Mouse (Mus musculus): ENCODE measurements around the gene 2900011O08Rik. TPM values are rescaled to one million over a fixed set of nuclear protein-coding genes. Genes with fewer than 3 reads are reported as not detected.

The 2900011O08Rik gene
- polyA plus RNA-seq, 1 experiment = 162 TPM

- Histone ChIP-seq H3K27me3 (ENCODE audit: control insufficient read depth, insufficient read depth, low read length) (no peaks in the 10 kb centered on the region), H3K27ac (ENCODE audit: insufficient read depth, low read length) (no peak overlapping the region), H3K4me3 (replicated peaks; ENCODE audit: insufficient read depth, low read depth, low read length) (no peak overlapping the region), H3K4me1 (ENCODE audit: control insufficient read depth, insufficient read depth, low read length) (no peaks in the 10 kb centered on the region)
- DNase-seq = no peak
- 86% methylated on average over 2 of the region's 2 CpGs for WGBS
- TF ChIP-seq CTCF (IDR thresholded peaks at IDR 0.05; ENCODE audit: borderline replicate concordance, insufficient read depth, low read depth, low read length) (no peak), POLR2A (IDR thresholded peaks at IDR 0.05; ENCODE audit: borderline replicate concordance, insufficient read depth, low read length) (no peak)
These were observed 96.5 kb downstream of the 2900011O08Rik start for GRCm38 (mm10) chr16:14082925-14083324.

- 79% methylated on average over 3 of the region's 3 CpGs for WGBS
These were observed 101.8 kb downstream of the 2900011O08Rik start for GRCm38 (mm10) chr16:14088249-14088648.

GRCm38 (mm10) chr16:14089296-14089695, 102.9 kb downstream of the 2900011O08Rik start:
- H3K27ac ChIP-seq (ENCODE audit: insufficient read depth, low read length) = no peak overlapping the region
- no peak overlapping the region for H3K4me3 ChIP-seq (replicated peaks; ENCODE audit: insufficient read depth, low read depth, low read length)
- no peak for DNase-seq
- no peaks in the 10 kb centered on the region for H3K4me1 ChIP-seq (ENCODE audit: control insufficient read depth, insufficient read depth, low read length)
- H3K27me3 ChIP-seq (ENCODE audit: control insufficient read depth, insufficient read depth, low read length) = no peaks in the 10 kb centered on the region
- WGBS = 81% methylated on average over 3 of the region's 3 CpGs
- TF ChIP-seq CTCF (IDR thresholded peaks at IDR 0.05; ENCODE audit: borderline replicate concordance, insufficient read depth, low read depth, low read length) = no peak
- no peak for TF ChIP-seq POLR2A (IDR thresholded peaks at IDR 0.05; ENCODE audit: borderline replicate concordance, insufficient read depth, low read length)

More at GRCm38 (mm10) chr16:14088249-14088648, 101.8 kb downstream of the 2900011O08Rik start:
- Histone ChIP-seq H3K4me1 (ENCODE audit: control insufficient read depth, insufficient read depth, low read length) (no peaks in the 10 kb centered on the region), H3K27ac (ENCODE audit: insufficient read depth, low read length) (no peak overlapping the region), H3K4me3 (replicated peaks; ENCODE audit: insufficient read depth, low read depth, low read length) (no peak overlapping the region), H3K27me3 (ENCODE audit: control insufficient read depth, insufficient read depth, low read length) (no peaks in the 10 kb centered on the region)
- TF ChIP-seq POLR2A (IDR thresholded peaks at IDR 0.05; ENCODE audit: borderline replicate concordance, insufficient read depth, low read length) (no peak), CTCF (IDR thresholded peaks at IDR 0.05; ENCODE audit: borderline replicate concordance, insufficient read depth, low read depth, low read length) (no peak)
- DNase-seq = no peak

GRCm38 (mm10) chr16:14091771-14092170, 105.4 kb downstream of the 2900011O08Rik start:
- WGBS = 79% methylated on average over 2 of the region's 2 CpGs
- TF ChIP-seq CTCF (IDR thresholded peaks at IDR 0.05; ENCODE audit: borderline replicate concordance, insufficient read depth, low read depth, low read length) = no peak
- TF ChIP-seq POLR2A (IDR thresholded peaks at IDR 0.05; ENCODE audit: borderline replicate concordance, insufficient read depth, low read length) = no peak
- no peaks in the 10 kb centered on the region for H3K4me1 ChIP-seq (ENCODE audit: control insufficient read depth, insufficient read depth, low read length)
- no peak overlapping the region for H3K4me3 ChIP-seq (replicated peaks; ENCODE audit: insufficient read depth, low read depth, low read length)
- no peak overlapping the region for H3K27ac ChIP-seq (ENCODE audit: insufficient read depth, low read length)
- no peak for DNase-seq
- H3K27me3 ChIP-seq (ENCODE audit: control insufficient read depth, insufficient read depth, low read length) = no peaks in the 10 kb centered on the region

- no peak for DNase-seq
- WGBS = 30% methylated on average over 6 of the region's 6 CpGs
- no peaks in the 10 kb centered on the region for H3K27me3 ChIP-seq (ENCODE audit: control insufficient read depth, insufficient read depth, low read length)
- H3K4me1 ChIP-seq (ENCODE audit: control insufficient read depth, insufficient read depth, low read length) = no peaks in the 10 kb centered on the region
- H3K4me3 ChIP-seq (replicated peaks; ENCODE audit: insufficient read depth, low read depth, low read length) = no peak overlapping the region
- no peak overlapping the region for H3K27ac ChIP-seq (ENCODE audit: insufficient read depth, low read length)
- TF ChIP-seq POLR2A (IDR thresholded peaks at IDR 0.05; ENCODE audit: borderline replicate concordance, insufficient read depth, low read length) (no peak), CTCF (IDR thresholded peaks at IDR 0.05; ENCODE audit: borderline replicate concordance, insufficient read depth, low read depth, low read length) (no peak)
These were observed 119.5 kb downstream of the 2900011O08Rik start for GRCm38 (mm10) chr16:14105891-14106290.

- H3K4me3 ChIP-seq (replicated peaks; ENCODE audit: insufficient read depth, low read depth, low read length) = no peak overlapping the region
- no peaks in the 10 kb centered on the region for H3K4me1 ChIP-seq (ENCODE audit: control insufficient read depth, insufficient read depth, low read length)
- no peak overlapping the region for H3K27ac ChIP-seq (ENCODE audit: insufficient read depth, low read length)
- H3K27me3 ChIP-seq (ENCODE audit: control insufficient read depth, insufficient read depth, low read length) = no peaks in the 10 kb centered on the region
- TF ChIP-seq POLR2A (IDR thresholded peaks at IDR 0.05; ENCODE audit: borderline replicate concordance, insufficient read depth, low read length) (no peak), CTCF (IDR thresholded peaks at IDR 0.05; ENCODE audit: borderline replicate concordance, insufficient read depth, low read depth, low read length) (no peak)
- WGBS = 90% methylated on average over 3 of the region's 3 CpGs
- DNase-seq = no peak
These were observed 123.3 kb downstream of the 2900011O08Rik start for GRCm38 (mm10) chr16:14109651-14110230.

GRCm38 (mm10) chr16:14110922-14111321, 124.5 kb downstream of the 2900011O08Rik start:
- Histone ChIP-seq H3K4me1 (ENCODE audit: control insufficient read depth, insufficient read depth, low read length) (no peaks in the 10 kb centered on the region), H3K27ac (ENCODE audit: insufficient read depth, low read length) (no peak overlapping the region), H3K27me3 (ENCODE audit: control insufficient read depth, insufficient read depth, low read length) (no peaks in the 10 kb centered on the region), H3K4me3 (replicated peaks; ENCODE audit: insufficient read depth, low read depth, low read length) (no peak overlapping the region)
- 8% methylated on average over 2 of the region's 2 CpGs for WGBS
- DNase-seq = no peak
- TF ChIP-seq CTCF (IDR thresholded peaks at IDR 0.05; ENCODE audit: borderline replicate concordance, insufficient read depth, low read depth, low read length) = no peak

- no peak for DNase-seq
- H3K27ac ChIP-seq (ENCODE audit: insufficient read depth, low read length) = no peak overlapping the region
- no peak overlapping the region for H3K4me3 ChIP-seq (replicated peaks; ENCODE audit: insufficient read depth, low read depth, low read length)
- H3K27me3 ChIP-seq (ENCODE audit: control insufficient read depth, insufficient read depth, low read length) = no peaks in the 10 kb centered on the region
- no peaks in the 10 kb centered on the region for H3K4me1 ChIP-seq (ENCODE audit: control insufficient read depth, insufficient read depth, low read length)
- WGBS = 78% methylated on average over 2 of the region's 2 CpGs
- TF ChIP-seq POLR2A (IDR thresholded peaks at IDR 0.05; ENCODE audit: borderline replicate concordance, insufficient read depth, low read length) (no peak), CTCF (IDR thresholded peaks at IDR 0.05; ENCODE audit: borderline replicate concordance, insufficient read depth, low read depth, low read length) (no peak)
These were observed 125.7 kb downstream of the 2900011O08Rik start for GRCm38 (mm10) chr16:14112133-14112532.
